Mouse (Mus musculus) midbrain, postnatal 0 days (tissue): ENCODE measurements around the gene Ces1f. TPM values are rescaled to one million over a fixed set of nuclear protein-coding genes. Genes with fewer than 3 reads are reported as not detected.
A peak's percentile ranks its signal among the peaks of the same experiment; 100 is the strongest.
"Not testable (repeated sequence)": the region's sequence is repeated elsewhere in the genome, so short reads cannot be mapped to it uniquely, and the experiment has no call there.

ENCODE experiments used
- ATAC-seq: fragments of 200-750 bp; cut with Nextera tagmentation; 2 replicates; pipeline ENCODE4 v1.8.0; 2017; ENCODE audit warnings: moderate number of reproducible peaks, mild to moderate bottlenecking, moderate TSS enrichment, moderate library complexity; ENCODE audit not compliant: low FRiP score
- DNase-seq: peaks from one replicate; pipeline ENCODE4 v3.0.0-alpha.2; 2015; ENCODE audit warnings: low spot score
- H3K27ac ChIP-seq: fragments of 300-500 bp; sonication (generic); 2 replicates; pipeline ENCODE4 v1.5.1; 2014; ENCODE audit warnings: low read depth, mild to moderate bottlenecking, low read length, mixed read lengths
- H3K27me3 ChIP-seq: fragments of 300-500 bp; sonication (generic); 2 replicates; pipeline ENCODE4 v1.6.1; 2014; ENCODE audit warnings: low read length, control low read depth, mixed read lengths; ENCODE audit not compliant: insufficient read depth
- H3K36me3 ChIP-seq: fragments of 300-500 bp; sonication (generic); 2 replicates; pipeline ENCODE4 v1.6.1; 2014; ENCODE audit warnings: low read length, control low read depth, mixed read lengths; ENCODE audit not compliant: insufficient read depth
- H3K4me1 ChIP-seq: fragments of 300-500 bp; sonication (generic); 2 replicates; pipeline ENCODE4 v1.6.1; 2014; ENCODE audit warnings: mild to moderate bottlenecking, control low read depth, antibody characterized with exemption, low read length, mixed read lengths; ENCODE audit not compliant: insufficient read depth
- H3K4me2 ChIP-seq: fragments of 300-500 bp; sonication (generic); 2 replicates; pipeline ENCODE4 v1.6.1; 2014; ENCODE audit warnings: low read depth, mild to moderate bottlenecking, low read length, mixed read lengths; ENCODE audit not compliant: poor library complexity, severe bottlenecking
- H3K4me3 ChIP-seq: fragments of 300-500 bp; sonication (generic); 2 replicates; pipeline ENCODE4 v1.5.1; 2014; ENCODE audit warnings: low read depth, mild to moderate bottlenecking, low read length, moderate library complexity
- H3K9ac ChIP-seq: fragments of 300-500 bp; sonication (generic); replicated peaks from 2 replicates; pipeline ENCODE4 v1.6.1; 2014; ENCODE audit warnings: mild to moderate bottlenecking, low read length, moderate library complexity, mixed read lengths; ENCODE audit not compliant: poor library complexity, severe bottlenecking
- H3K9me3 ChIP-seq: fragments of 300-500 bp; sonication (generic); 2 replicates; pipeline ENCODE4 v1.6.1; 2016; ENCODE audit warnings: low read length, control low read depth
- CTCF ChIP-seq: IDR thresholded peaks from 2 replicates; pipeline ENCODE4 v1.5.1; 2016; ENCODE audit warnings: antibody characterized with exemption, mild to moderate bottlenecking
- WGBS: fragments of 180-500 bp; shearing (Covaris S2); extraction: QIAGEN DNeasy Blood & Tissue Kit; methylation state at CpG from one replicate; pipeline ENCODE4 v1.1.7; 2014; 5-methylcytosine and 5-hydroxymethylcytosine counted together
- polyA plus RNA-seq: library from polyadenylated mRNA; unstranded; fragments of >200 nt; fragmentation: Nextera tagmentation; extraction: Ambion mirVana; gene quantifications from 2 replicates; pipeline ENCODE4 v1.2.1, GENCODE M21; 2015
- total RNA-seq: library from RNA; depleted of rRNA; stranded (reverse); fragments of >200 nt; gene quantifications from 2 replicates; pipeline ENCODE4 v1.2.3, GENCODE M21; 2014; rRNA removed

Gene Ces1f
- total and polyA plus RNA-seq, 2 experiments from 2014 or later, result not detected

- no peaks in the 10 kb centered on the region for H3K9me3 ChIP-seq
- H3K4me3 ChIP-seq, result no peak overlapping the region
Measured at GRCm38 (mm10) chr8:93228673-93229370, 50.7 kb downstream of the Ces1f start.

GRCm38 (mm10) chr8:93226471-93226870, 53.1 kb downstream of the Ces1f start:
- H3K4me2 ChIP-seq, H3K27me3 ChIP-seq, H3K27ac ChIP-seq, DNase-seq, H3K4me3 ChIP-seq, H3K4me1 ChIP-seq, H3K36me3 ChIP-seq, H3K9ac ChIP-seq, ATAC-seq, H3K9me3 ChIP-seq: not testable (repeated sequence)
- 100% methylated on average over 1 of the region's 1 CpGs for WGBS

More at GRCm38 (mm10) chr8:93228673-93229370, 50.7 kb downstream of the Ces1f start:
- Histone ChIP-seq H3K4me2 (no peak overlapping the region), H3K27me3 (no peaks in the 10 kb centered on the region), H3K4me1 (no peaks in the 10 kb centered on the region), H3K27ac (no peak overlapping the region), H3K9ac (no peak overlapping the region), H3K36me3 (no peaks in the 10 kb centered on the region)
- DNase-seq, result no peak
- no peak for ATAC-seq
- WGBS, result 70% methylated on average over 11 of the region's 11 CpGs
- TF ChIP-seq CTCF, result no peak

GRCm38 (mm10) chr8:93221896-93222295, 57.7 kb downstream of the Ces1f start:
- ATAC-seq, result no peak
- H3K36me3 ChIP-seq, result no peaks in the 10 kb centered on the region
- no peak overlapping the region for H3K4me3 ChIP-seq
- 84% methylated on average over 3 of the region's 3 CpGs for WGBS
- no peak for DNase-seq
- H3K27me3 ChIP-seq, result no peaks in the 10 kb centered on the region
- H3K4me2 ChIP-seq, result no peak overlapping the region
- H3K9me3 ChIP-seq, result no peaks in the 10 kb centered on the region
- H3K4me1 ChIP-seq, result no peaks in the 10 kb centered on the region
- no peak for TF ChIP-seq CTCF
- H3K9ac ChIP-seq, result no peak overlapping the region
- H3K27ac ChIP-seq, result no peak overlapping the region

GRCm38 (mm10) chr8:93217867-93218266, 61.7 kb downstream of the Ces1f start:
- H3K27me3 ChIP-seq, result no peaks in the 10 kb centered on the region
- H3K27ac ChIP-seq, result no peak overlapping the region
- no peaks in the 10 kb centered on the region for H3K36me3 ChIP-seq
- peak; percentile 40 for TF ChIP-seq CTCF
- DNase-seq, result peak; percentile 20
- no peaks in the 10 kb centered on the region for H3K4me1 ChIP-seq
- 71% methylated on average over 4 of the region's 4 CpGs for WGBS
- ATAC-seq, result no peak
- H3K4me3 ChIP-seq, result no peak overlapping the region
- H3K9ac ChIP-seq, result no peak overlapping the region
- H3K9me3 ChIP-seq, result no peaks in the 10 kb centered on the region
- no peak overlapping the region for H3K4me2 ChIP-seq

- Histone ChIP-seq H3K4me3 (no peak overlapping the region), H3K4me1 (no peaks in the 10 kb centered on the region), H3K4me2 (no peak overlapping the region), H3K36me3 (no peaks in the 10 kb centered on the region), H3K27ac (no peak overlapping the region), H3K9ac (no peak overlapping the region), H3K27me3 (no peaks in the 10 kb centered on the region), H3K9me3 (no peaks in the 10 kb centered on the region)
- TF ChIP-seq CTCF, result no peak
- 82% methylated on average over 1 of the region's 1 CpGs for WGBS
- ATAC-seq, result no peak
- no peak for DNase-seq
Measured at GRCm38 (mm10) chr8:93217375-93217774, 62.2 kb downstream of the Ces1f start.

DNA sequence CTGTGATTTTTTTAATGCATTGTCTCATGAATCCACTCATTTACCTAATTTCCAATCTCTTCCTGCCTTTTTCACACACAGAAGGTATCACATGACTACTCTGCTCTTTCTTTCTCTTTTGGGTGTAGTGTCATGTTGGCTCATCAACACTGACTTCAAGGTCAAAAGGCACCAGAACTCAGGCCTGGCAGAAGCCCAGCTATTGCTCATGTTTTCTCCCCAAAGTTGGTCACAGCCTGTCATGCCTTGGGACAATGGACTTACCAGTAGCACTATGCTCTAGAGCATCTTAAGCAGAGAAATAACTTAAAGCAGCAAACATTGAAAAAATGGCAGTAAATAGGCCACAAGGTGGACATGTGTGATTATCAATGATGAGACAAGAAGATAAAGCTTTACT, 68.5 kb downstream of the Ces1f start:
- Histone ChIP-seq H3K9ac (no peak overlapping the region), H3K36me3 (no peaks in the 10 kb centered on the region), H3K27ac (no peak overlapping the region), H3K4me1 (no peaks in the 10 kb centered on the region), H3K9me3 (no peaks in the 10 kb centered on the region), H3K27me3 (no peaks in the 10 kb centered on the region), H3K4me2 (no peak overlapping the region), H3K4me3 (no peak overlapping the region)
- no peak for ATAC-seq
- no peak for DNase-seq
- TF ChIP-seq CTCF, result no peak

Other genes starting within 250 kb of the Ces1f start
- gene Ces1a, start 231.6 kb downstream of the Ces1f start, total RNA-seq, result not detected in 2 replicates
- gene Ces1a, start 231.6 kb downstream of the Ces1f start, polyA plus RNA-seq, result 0.09 TPM in 1 of 2 replicates, not detected in the other
- gene Ces1b, start 199.7 kb downstream of the Ces1f start, total RNA-seq, result not detected in 2 replicates
- not detected in 2 replicates for gene Ces1b, start 199.7 kb downstream of the Ces1f start, polyA plus RNA-seq
- not detected in 2 replicates for gene Ces1c, start 148.5 kb downstream of the Ces1f start, total RNA-seq
- not detected in 2 replicates for gene Ces1c, start 148.5 kb downstream of the Ces1f start, polyA plus RNA-seq
- gene Ces1d, start 81.9 kb downstream of the Ces1f start, total RNA-seq, result 0.22 and 0.33 TPM in 2 replicates
- 0.17 and 0.18 TPM in 2 replicates for gene Ces1d, start 81.9 kb downstream of the Ces1f start, polyA plus RNA-seq
- not detected in 2 replicates for gene Ces1e, start 50.1 kb downstream of the Ces1f start, total RNA-seq
- not detected in 2 replicates for gene Ces1e, start 50.1 kb downstream of the Ces1f start, polyA plus RNA-seq
- gene Ces1g, start 57.6 kb upstream of the Ces1f start, total RNA-seq, result 0.09 TPM in 1 of 2 replicates, not detected in the other
- not detected in 2 replicates for gene Ces1g, start 57.6 kb upstream of the Ces1f start, polyA plus RNA-seq
- gene Ces1h, start 100.0 kb upstream of the Ces1f start, total RNA-seq, result not detected in 2 replicates
- not detected in 2 replicates for gene Ces1h, start 100.0 kb upstream of the Ces1f start, polyA plus RNA-seq